Mouse (Mus musculus) skeletal muscle tissue, adult 2 months (tissue): Measurements from ENCODE around the gene Fam208b.
"Not testable (repeated sequence)": the region's sequence is repeated elsewhere in the genome, so short reads cannot be mapped to it uniquely, and the experiment has no call there.

Experiments used
- DNase-seq: peaks from one replicate; pipeline ENCODE4 v3.0.0-alpha.2; 2012; ENCODE audit warnings: low read depth, low spot score

Fam208b gene

DNA sequence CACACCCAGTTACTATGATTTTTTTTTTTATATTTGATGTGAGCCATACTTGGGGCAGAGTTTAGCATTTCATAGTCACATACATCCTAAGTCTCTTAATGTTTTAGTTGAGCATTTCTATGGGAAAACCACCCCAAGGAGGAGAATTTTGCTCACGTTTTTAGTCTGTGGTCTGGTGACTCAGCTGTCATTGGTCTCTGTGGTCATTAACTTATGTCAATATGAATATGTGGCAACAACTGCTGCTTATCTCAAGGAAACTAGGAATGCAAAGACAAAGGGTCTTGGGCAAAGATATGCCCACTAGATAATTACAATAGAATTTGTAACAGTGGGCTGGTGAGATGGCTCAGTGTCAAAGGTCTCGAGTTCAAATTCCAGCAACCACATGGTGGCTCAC, 47.0 kb downstream of the Fam208b start:
- DNase-seq = no peak

- no peak for DNase-seq
Measured at GRCm38 (mm10) chr13:3563130-3563529, 47.8 kb downstream of the Fam208b start.

DNA sequence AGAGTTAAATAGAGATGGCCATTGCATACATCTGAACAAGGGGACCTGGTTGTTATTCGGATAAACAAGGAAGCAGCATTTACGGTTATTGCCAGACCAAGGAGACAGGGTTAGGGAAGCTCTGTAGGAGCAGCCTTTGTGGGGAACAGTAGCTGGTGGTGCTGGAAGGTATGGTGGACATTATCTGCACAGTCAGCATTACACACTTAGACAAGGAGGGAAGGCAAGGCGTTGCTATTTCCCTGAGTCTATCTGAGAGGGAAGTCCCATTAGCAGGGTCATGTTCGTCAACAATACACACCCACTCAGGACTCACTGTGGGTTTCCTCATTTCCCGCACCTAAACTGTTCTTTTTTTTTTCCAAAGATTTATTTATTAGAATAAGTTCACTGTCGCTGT, 63.1 kb downstream of the Fam208b start:
- no peak for DNase-seq

DNA sequence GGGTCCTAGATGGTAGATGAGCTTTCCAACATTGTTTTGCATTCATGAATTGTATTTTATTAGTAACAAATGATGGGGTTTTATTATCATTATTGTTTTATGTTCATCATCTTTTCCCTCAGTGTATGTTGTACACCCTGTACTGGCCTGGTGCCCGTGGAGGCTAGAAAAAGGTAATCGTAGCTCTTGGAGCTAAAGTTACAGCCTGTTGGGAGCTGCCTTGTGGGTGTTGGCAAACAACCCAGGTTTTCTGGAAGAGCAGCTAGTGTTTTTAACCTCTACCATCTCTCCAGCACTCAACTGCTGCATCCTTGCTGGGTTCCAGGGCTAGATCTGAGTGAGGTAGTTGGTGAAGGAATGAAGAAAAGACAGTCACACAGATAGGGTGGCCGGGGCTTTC, 63.5 kb downstream of the Fam208b start:
- peak; percentile 66 for DNase-seq

GRCm38 (mm10) chr13:3544925-3545324, 66.0 kb downstream of the Fam208b start:
- DNase-seq = no peak

DNA sequence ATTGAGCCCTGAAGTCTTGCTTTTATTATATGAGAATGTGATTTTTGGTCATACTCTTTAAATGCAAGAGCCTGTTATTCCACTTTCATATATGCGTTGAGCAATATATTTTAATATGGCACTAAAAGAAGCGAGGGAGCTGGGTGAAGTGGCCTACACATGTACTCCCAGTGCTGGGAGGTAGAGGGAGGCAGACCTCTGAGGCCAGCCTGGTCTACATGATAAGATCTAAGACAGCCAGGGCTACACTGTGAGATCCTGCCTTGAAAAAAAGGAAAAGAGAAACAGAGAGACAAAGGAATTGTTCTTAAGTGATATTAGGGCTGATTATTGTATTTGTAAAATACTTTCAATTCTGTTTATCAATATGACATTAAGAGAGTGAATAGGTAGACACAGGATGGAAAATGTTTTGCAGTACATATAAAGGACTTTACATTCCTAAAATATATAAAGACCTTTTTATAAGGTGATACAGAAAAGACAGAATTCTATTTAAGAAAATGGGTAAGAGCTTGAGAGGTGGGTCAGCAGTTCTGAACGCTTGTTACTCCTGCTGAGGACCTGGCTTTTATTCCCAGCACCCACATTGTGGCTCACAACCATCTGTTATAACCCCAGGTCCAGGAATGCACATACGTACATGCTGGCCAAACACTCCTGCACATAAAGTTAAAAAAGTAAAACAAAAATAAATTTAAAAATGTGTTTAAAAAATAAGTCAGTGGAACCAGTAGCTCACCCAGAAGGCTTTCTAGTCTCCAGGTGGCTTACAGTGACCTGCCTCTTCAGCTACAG, 66.6 kb downstream of the Fam208b start:
- no peak for DNase-seq

GRCm38 (mm10) chr13:3541159-3541782, 69.6 kb downstream of the Fam208b start:
- DNase-seq = no peak

- DNase-seq = no peak
Measured at GRCm38 (mm10) chr13:3540166-3540565, 70.7 kb downstream of the Fam208b start.

- no peak for DNase-seq
Measured at GRCm38 (mm10) chr13:3538969-3539562, 71.8 kb downstream of the Fam208b start.

- DNase-seq = peak; percentile 76
Measured at GRCm38 (mm10) chr13:3538223-3538968, 72.5 kb downstream of the Fam208b start.

- peak; percentile 98 for DNase-seq
Measured at GRCm38 (mm10) chr13:3537594-3538222, 73.2 kb downstream of the Fam208b start, which contains the start of gene Gdi2. Gene Gdi2 (plus strand): TSS chr13:3538063.

DNA sequence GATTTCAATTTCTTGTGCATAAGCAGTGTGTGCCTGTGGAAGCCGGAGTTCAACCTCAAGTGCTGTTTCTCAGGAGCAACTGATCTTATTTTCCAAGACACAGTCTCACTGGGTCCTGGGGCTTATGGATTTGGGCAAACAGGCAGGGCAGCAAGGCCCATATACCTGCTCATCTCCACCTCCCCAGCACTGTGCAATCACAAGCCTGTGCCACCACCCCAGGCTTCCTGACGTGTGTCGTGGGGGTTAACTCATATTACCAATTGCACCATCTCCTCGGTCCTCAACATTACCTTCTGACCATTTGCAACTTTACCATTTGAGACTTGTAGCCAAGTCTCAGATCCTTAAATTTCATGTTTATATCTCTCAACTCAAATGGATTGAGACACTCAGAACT, 76.8 kb downstream of the Fam208b start:
- no peak for DNase-seq

DNA sequence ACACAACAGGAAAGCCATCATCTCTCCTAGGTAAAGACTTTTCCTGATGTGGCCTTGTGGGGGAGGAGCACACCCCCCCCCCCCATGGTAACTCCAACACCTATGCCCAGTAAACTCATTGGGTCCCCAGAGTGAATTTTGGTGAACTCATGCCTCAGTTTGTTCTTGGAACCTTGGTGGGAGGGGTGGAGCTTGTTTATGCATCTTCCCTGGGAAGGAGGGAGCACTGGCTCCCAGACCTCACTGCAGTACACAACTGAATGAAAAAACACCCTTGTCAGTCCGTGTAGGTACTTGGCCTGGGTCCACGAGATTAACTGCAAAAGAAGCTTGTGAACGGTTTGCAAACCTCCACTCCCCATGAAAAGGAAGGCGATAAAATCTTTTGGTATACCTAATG, 78.5 kb downstream of the Fam208b start:
- DNase-seq = no peak

GRCm38 (mm10) chr13:3531692-3532320, 79.1 kb downstream of the Fam208b start:
- DNase-seq = no peak

DNA sequence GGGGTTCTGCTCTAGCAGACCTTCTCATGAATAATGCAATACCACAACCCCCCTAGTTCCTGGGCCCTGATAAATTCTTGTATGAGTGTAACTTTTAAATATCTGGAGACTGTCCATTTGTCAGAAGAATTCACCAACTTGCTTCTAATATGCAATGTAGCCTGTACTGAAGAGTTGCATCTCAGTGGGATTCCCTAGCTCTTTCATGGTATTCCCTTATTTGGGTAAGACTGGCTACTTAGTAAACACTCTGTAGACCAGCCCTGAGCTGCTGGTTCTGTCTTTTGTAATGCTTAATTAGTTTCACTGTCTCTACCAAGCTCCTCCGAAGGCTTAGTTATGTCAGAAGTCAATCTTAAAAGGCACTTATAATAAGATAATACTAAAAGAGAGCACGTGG, 79.7 kb downstream of the Fam208b start:
- not testable (repeated sequence) for DNase-seq

DNA sequence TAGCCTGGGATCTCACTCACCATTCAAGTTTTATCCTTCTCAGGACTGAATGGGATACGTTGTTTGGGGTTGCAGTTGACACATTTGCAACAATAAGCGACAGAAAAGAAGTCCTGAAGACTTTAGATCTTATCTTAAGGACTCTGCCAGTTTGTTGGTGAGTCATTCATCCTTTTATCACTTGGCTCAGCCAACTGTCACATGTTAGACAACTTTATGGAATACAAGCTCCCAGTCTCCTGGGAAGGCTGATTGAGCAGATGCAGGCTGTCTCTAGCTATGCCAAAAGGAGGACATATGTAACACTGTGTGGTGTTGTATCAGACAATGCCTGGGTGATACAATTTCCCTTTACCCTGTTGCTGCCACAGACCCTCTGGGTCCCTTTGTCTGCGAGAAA, 80.5 kb downstream of the Fam208b start:
- no peak for DNase-seq

GRCm38 (mm10) chr13:3526328-3526727, 84.6 kb downstream of the Fam208b start:
- peak; percentile 59 for DNase-seq

DNA sequence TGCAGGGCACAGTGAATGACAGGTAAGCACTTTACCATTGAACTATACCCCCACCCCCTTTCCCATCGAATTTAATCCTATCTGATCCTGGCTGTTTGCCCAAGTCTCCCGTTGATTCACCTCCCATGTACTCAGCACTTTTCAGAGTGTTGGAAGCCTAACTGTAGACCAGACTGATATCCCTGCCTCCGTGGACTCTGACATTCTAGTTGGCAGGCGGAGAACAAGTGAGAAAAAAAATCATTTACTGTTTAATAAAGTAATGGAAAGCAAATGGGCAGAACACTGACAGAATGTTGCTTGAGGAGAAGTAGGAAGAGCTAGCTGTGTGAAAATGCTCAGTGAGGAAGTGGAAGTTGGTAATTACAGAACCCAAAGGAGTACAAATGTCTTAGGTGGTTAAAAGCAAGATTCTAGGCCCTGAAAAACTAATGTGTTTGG, 85.3 kb downstream of the Fam208b start:
- no peak for DNase-seq

- no peak for DNase-seq
Measured at GRCm38 (mm10) chr13:3523946-3524345, 87.0 kb downstream of the Fam208b start.

DNA sequence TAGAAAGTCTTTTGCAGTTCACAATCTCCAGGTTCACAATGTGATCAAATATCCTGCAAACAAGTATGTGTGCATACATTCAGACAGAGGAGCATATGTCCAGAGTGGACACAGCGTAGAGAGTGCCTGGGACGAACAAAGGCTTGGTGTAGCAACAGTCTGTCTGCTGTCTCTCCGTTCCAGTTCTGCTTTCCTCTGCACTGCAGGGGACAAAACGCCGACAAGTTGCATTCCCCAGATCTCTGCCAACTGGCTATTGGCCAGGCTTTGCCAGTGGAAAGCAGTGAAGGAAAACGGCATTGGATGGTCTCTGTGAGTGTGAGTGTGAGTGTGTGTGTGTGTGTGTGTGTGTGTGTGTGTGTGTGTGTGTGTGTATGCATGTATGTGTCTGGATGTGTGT, 87.4 kb downstream of the Fam208b start:
- DNase-seq = no peak

- not testable (repeated sequence) for DNase-seq
Measured at GRCm38 (mm10) chr13:3519994-3520393, 90.9 kb downstream of the Fam208b start.
